Mouse (Mus musculus) large intestine, adult 2 months (tissue): ENCODE results near the gene Ptprcap. TPM values are rescaled to one million over a fixed set of nuclear protein-coding genes. Genes with fewer than 3 reads are reported as not detected.

Source experiments
- DNase-seq: peaks from one replicate; pipeline ENCODE4 v3.0.0-alpha.2; 2012; ENCODE audit warnings: low read depth, low spot score
- WGBS: fragments of 180-500 bp; shearing (Covaris S2); methylation state at CpG from one replicate; pipeline ENCODE4 v1.1.7; 2018; 5-methylcytosine and 5-hydroxymethylcytosine counted together
- polyA plus RNA-seq: library from polyadenylated mRNA; depleted of rRNA; stranded (reverse); fragments of >200 nt; gene quantifications from 2 replicates; pipeline ENCODE4 v1.2.3, GENCODE M21; 2012

The Ptprcap gene
- polyA plus RNA-seq, 1 experiment = 56.3 TPM

DNA sequence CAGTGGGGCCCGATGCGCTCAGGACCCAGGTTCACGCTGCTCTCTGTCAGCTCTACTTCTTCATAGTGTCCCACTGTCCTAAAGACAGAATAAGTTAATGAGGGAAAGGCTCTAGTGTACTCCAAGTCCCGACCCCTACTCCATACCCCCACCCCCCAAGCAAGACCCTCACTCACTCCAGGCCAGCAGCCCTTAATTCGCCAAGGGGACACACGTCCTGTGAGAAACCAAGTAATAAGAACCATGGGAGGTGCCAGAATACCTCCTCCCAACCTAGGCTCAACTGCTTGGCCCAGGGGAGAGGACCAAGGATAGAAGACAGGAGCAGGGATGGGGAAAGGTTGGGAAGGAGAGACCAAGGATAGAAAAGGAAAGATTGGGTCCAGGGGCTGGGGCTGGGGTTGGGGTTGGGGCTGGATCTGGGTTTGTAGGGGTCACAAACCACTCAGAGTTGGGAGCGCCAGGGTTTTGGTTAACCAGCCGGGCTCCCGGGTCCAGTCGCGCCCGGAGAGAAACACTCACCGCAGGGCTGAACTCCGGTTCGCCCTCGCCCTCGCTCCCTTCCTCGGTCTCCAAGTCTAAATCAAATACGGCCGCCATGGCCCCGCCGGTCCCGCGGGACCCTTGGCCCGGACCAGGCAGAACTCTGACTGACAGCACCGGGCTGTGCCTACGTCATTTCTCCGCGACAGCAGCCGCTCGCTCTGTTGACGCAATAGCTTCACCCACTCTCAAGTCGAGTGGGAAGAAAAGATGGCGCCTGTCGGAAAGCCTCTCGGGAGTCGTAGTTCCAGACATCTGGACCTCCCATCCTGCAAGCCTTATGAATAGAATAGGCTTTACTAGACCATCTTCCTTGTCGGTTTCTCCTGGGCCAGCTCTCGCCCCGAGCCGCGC is 9.5 kb downstream of the Ptprcap start, which contains the start of gene Rps6kb2:
Rps6kb2 (minus strand) TSS at position 709 of the 897 bp plus-strand sequence.
- DNase-seq = peak; percentile 85
- 7% methylated on average over 42 of the region's 42 CpGs for WGBS

DNA sequence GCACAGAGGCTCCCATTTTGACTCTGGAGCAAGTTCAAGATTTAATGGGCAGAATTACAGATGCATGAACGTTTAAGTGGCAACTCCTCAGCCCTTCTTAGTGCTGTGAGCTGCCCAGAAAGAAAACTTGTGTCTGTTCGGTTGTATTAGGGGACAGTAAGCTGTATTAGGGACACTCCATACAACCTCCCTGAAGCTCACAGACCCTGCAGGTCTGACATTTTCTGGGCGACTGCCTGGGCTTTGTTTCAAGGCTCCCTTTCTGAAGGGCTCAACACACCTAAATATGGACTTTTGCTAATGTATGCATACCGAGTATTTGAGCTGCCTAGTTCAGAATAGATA is 10.1 kb downstream of the Ptprcap start:
- 28% methylated on average over 4 of the region's 4 CpGs for WGBS
- DNase-seq = no peak

DNA sequence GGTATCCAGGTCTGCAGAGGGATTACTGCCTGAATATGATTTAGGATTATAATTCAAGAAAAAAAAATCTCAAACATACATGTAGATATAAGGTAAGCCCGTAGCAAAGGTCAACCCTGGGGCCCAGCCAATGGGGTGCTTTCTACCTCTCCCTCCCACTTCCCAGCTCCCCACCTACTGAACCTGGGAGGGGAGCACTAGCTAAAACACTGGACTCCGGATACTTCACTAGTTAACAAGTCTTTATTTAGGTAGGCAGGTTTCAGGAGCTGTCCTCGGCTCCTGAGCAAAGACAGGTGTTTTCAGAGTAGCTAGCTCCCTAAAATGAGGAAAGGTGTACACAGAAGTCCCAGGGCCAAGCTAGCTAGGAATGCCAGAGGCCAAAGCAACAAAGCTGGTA is 10.7 kb downstream of the Ptprcap start:
- DNase-seq = no peak
- WGBS = 70% methylated on average over 3 of the region's 3 CpGs

GRCm38 (mm10) chr19:4164721-4165120 is 11.3 kb downstream of the Ptprcap start:
- no peak for DNase-seq
- WGBS = 91% methylated on average over 2 of the region's 2 CpGs

DNA sequence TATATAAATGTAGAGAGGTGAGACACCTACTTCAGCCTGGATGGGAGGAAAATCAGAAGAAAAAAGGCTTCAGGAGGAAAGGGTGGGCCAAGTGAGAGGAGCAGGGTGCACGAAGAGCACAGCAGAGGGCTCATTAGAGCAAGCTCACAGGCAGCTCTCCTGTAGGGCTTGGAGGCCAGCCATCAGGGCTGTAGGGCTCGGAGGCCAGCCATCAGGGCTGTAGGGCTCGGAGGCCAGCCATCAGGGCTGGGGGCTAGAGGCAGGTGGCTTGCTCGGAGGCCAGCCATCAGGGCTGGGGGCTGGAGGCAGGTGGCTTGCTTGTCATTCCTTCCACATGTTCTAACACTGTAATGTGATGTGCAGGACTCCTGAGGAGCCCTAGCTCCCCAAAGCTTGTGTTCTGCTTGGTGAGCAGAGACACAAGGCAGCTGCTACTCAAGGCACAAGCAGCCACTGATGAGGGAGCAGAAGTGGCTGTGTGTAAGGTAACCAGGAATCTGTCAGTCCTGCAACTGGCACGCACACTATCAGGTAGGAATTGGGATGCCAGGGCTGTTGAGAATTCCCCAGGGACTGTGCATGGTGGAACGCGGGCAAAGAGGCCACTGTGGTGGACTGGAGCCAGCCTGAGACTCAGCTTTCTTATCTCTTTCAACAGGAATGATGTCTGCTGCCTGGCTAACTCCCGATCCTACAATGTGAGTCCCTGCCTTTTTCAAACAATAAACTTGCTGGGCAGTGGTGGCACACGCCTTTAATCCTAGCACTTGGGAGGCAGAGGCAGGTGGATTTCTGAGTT is 13.5 kb downstream of the Ptprcap start:
- no peak for DNase-seq
- 62% methylated on average over 9 of the region's 9 CpGs for WGBS

DNA sequence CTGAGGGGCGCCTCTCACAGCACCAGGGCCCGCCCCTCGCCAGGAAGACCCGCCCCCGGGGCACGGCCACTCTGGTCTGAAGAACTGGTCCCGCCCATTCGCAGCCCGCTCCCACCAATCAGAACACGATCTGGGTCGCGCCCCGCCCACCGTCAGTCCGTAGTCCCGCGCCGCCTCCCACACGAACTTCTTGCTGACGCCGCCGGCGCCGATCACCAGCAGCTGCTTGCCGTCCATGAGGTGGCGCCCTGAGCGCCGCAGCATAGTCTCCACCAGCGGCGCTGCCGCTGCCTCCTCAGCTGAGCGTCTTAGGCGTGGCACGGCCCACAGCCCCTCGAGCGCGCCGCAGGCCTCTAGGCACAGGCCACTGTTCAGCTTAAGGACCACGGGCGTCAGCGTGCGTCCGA is 16.0 kb downstream of the Ptprcap start:
- under 1% methylated on average over 43 of the region's 43 CpGs for WGBS
- peak; percentile 78 for DNase-seq

DNA sequence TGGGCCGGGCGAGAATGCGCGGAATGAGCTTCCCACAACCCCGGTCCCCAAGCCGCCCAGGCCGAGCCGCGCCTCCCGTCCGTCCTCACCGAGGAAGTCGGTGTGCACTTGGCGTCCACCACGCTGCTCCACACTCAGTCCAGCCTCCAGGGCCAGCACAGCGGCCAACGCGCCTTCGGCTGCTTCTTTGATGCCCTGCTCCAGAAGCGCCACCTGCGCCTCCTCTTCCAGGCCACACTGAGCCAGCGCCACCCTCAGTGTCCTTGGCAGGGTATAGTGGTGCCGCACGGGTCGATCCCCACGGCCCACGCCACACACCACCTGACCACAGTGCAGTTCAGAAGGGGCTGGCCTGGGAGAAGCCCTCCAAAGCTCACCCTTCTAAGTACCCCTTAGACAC is 16.4 kb downstream of the Ptprcap start:
- no peak for DNase-seq
- 4% methylated on average over 27 of the region's 27 CpGs for WGBS

GRCm38 (mm10) chr19:4170723-4171392 is 17.5 kb downstream of the Ptprcap start:
- no peak for DNase-seq
- WGBS = 93% methylated on average over 10 of the region's 10 CpGs

DNA sequence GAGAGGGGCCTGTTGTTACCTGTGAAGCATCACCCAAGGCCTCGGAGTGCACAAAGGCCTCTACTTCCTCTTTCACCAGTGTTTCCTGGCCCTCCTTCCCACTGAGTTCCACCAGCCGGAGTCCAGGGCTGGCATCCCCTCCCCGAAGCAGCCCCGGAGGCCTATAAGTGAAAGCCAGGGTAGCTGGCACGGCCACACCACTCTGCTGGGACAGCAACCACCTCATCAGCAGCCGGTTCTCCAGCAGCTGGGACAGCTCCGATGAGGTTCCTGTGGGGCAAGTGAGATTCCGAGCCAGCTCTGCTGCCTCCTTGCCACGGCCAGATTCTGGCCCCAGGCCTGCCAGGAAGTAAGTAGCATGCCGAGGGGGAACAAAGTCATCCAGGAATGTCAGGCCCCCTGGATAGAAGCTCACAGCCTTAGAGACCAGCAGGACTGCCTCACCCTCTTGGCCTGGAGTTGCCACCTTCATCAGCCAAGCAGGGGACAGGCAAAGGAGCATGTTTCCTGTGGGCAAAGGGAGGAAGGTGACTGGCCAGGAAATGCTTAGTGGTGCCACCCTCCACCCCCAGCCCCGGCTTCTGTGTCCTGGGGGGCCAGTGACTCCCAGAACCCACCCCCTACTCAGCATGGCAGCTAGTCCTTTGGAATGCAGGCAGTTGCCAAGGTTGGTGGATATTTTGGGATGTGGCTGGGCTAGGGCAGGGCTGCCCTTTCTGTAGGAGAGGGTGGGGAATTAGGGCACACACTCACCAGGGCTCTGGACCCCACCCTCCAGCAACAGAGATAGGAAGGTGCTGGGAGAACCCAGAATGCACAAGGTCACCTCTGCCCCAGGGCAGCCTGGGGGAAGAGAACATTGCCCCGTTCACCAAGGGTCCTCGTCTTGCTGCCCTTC is 18.2 kb downstream of the Ptprcap start:
- 72% methylated on average over 13 of the region's 13 CpGs for WGBS
- DNase-seq = no peak

DNA sequence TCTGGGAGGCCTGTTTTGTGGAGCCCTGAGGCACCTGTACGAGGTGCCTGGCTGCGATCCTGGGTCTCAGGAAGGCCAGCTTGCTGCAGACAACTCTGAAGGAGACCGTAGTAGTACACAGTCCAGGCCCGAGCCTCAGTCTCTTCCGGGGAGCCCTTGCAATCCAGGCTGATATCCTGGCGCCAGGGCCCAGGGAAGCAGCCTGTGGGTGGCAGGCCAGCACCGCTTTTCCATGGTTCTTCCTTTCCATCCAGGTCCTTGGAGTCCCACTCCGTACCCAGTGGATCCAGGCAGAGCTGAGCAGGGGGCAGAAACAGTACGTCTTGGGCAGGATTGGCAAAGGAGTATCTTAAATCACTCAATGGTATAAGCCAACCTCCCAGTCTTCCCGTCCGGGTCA is 19.5 kb downstream of the Ptprcap start:
- WGBS = 81% methylated on average over 11 of the region's 11 CpGs

GRCm38 (mm10) chr19:4175368-4175947 is 22.1 kb downstream of the Ptprcap start, which contains the start of gene Carns1:
TSS of gene Carns1 (minus strand) at chr19:4175479.
- DNase-seq = no peak
- 8% methylated on average over 11 of the region's 11 CpGs for WGBS

More for the DNA sequence above, 19.5 kb downstream of the Ptprcap start:
- DNase-seq = no peak

- DNase-seq = no peak
- 86% methylated on average over 7 of the region's 7 CpGs for WGBS
Measured at GRCm38 (mm10) chr19:4180411-4180810, 27.0 kb downstream of the Ptprcap start.

DNA sequence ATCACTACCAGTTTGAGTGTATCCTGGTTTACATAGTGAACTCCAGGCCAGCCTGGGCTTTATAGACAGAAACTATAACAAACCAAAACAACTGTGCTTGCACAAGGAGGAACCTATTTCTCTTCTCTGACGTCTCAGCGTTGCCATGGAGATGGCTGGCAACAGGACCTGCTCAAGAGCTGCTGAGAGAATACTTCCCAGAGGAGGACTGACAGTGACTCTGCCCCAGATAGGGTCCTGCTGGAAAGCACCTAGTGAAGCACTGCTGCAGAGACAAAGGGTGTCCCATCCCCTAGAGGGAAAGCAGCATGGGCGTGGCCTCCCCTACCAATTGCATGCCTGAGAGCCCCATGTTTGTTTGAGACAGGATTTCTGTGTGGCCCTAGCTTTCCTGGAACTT is 28.5 kb downstream of the Ptprcap start:
- DNase-seq = peak; percentile 64
- 24% methylated on average over 3 of the region's 3 CpGs for WGBS

- no peak for DNase-seq
- 93% methylated on average over 2 of the region's 2 CpGs for WGBS
Measured at GRCm38 (mm10) chr19:4183689-4184088, 30.3 kb downstream of the Ptprcap start.

DNA sequence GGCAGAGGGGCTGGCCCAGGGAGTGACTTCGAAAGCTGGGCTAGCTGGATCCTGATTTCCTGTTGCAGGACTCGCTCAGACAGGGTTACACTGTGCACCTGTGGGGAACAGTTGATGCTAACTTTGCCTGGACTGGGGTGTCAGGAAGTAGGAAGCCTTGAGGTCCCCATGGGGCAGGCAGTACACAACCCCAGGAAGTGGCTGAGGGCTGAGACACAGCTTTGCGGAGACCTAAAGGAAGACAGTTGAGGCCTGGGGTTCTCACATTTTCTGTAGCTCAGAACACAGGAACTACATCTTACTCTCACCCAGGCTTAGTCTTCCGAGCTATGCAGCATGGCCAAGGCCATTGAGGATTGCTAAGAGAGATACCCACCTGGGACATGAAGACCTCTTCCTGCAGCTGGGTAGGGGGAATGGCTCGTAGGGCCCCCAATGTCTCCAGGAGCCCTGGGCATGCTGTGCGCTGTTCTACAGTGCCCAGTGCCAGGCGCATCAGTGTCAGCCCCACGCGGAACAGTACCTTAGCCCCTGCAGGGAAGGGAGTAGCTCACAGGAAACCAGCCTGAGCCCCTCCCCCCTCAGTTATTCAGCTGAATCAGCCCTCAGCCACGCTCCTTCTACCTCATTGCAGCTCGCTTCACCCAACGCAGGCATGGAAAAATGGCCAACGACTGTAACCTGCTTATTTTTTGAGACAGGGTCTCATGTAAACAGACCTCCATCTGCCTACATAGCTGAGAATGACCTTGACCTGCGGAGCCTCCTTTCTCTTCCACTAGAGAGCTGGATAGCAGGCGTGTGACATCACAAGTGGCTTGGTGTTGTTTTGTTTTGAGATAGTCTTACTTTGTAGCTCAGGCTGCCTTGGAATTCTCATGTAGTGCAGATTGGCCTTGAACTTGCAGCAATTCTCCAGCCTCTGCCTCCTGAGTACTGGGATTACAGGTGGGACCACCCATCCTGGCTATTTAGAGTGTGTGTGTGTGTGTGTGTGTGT is 31.9 kb downstream of the Ptprcap start:
- 63% methylated on average over 15 of the region's 15 CpGs for WGBS
- no peak for DNase-seq

- WGBS = 74% methylated on average over 3 of the region's 3 CpGs
- DNase-seq = no peak
Measured at GRCm38 (mm10) chr19:4187303-4187702, 33.9 kb downstream of the Ptprcap start.

- WGBS = 90% methylated on average over 12 of the region's 12 CpGs
- no peak for DNase-seq
Measured at GRCm38 (mm10) chr19:4189051-4189620, 35.7 kb downstream of the Ptprcap start.
